Mouse (Mus musculus): ENCODE results near the gene Ptcd1.

DNA sequence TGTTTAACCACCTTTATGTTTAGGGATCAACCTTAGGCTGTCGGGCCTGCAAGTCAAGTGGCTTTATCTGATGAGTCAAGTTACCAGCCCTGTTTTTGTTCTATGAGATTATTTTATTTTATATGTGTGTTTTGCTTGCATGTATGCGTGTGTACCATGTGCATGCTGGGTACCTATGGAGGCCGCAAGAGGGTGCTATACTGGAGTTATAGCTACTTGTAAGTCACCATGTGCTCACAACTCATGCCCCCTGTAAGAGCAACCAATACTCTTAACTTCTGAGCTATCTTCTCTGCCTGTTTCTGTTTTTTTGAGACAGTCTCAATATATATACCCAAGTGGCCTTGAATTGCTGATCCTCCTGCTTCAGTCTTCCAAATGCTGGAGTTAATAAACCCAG is 46.6 kb upstream of the Ptcd1 start:
- TF ChIP-seq CTCF (IDR thresholded peaks at IDR 0.05; ENCODE audit: control insufficient read depth, insufficient read depth, insufficient read length) (no peak), MYOD1 (IDR thresholded peaks at IDR 0.05; ENCODE audit: control insufficient read depth, insufficient read length, low read depth) (no peak), MAX (IDR thresholded peaks at IDR 0.05) (no peak), FOSL1 (IDR thresholded peaks at IDR 0.05; ENCODE audit: insufficient read depth, low read length, poor library complexity, severe bottlenecking) (no peak)

All from C2C12 (cell line).